Mouse (Mus musculus): ENCODE results near the gene Tcf3.

Tcf3 gene

DNA sequence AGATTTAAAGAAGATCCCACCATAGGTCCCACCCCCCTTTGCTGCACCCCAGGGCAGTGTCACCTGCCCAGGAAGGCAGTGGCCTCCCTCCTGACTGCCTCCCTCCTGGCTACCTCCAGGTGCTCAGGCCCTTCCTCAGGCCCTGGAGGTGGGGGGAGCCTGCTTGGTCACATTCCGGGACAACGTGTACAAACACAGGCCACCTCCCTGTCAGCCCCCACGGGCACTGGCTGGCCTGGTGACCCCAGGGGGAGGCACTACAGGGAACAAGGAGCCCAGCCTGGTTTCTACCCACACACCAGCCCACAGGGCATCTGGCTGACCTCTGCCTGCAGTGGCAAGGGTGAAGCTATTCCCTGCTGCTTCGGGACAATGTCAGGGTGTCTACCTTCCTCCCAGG, 4.5 kb upstream of the Tcf3 start:
- no peak for DNase-seq (ENCODE audit: low spot score)

DNA sequence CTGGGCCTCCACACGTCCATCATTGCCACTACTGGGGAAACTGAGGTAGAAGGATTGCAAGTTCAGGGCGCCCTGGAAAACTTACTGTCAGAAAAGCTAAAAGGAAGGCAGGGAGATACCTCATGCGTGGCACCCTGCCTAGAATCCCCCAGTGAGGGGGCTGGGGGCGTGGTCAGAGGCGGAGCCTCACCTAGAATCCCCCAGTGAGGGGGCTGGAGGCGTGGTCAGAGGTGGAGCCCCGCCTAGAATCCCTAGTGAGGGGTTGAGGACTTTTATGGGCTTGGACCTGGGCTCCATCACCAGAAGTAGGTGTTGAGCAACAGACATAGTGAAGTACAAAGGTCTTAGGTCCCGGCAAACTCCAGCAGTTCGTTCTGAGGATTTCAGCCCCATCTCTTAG, 2.8 kb upstream of the Tcf3 start:
- peak; percentile 29 for DNase-seq (ENCODE audit: low spot score)

DNA sequence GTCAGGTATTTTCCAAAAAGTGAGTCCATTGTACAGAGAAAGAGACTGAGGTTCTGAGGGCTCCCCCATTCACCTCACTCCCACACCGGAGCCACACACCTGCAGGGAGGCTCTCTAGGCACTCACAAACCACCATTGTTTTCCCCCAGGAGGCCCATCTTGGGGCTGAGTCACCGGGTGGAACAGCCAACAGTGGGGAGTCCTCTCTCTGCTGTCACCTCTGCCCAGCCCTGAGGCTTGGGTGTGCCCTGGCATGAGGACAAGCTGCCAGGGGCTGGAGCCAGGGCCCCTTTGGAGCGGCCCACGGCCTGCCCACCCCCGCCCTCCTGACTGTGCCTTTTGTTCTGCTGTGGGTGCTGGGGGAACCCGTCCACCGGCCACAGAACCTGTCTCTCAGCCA, 2.3 kb upstream of the Tcf3 start:
- DNase-seq (ENCODE audit: low spot score): no peak

DNA sequence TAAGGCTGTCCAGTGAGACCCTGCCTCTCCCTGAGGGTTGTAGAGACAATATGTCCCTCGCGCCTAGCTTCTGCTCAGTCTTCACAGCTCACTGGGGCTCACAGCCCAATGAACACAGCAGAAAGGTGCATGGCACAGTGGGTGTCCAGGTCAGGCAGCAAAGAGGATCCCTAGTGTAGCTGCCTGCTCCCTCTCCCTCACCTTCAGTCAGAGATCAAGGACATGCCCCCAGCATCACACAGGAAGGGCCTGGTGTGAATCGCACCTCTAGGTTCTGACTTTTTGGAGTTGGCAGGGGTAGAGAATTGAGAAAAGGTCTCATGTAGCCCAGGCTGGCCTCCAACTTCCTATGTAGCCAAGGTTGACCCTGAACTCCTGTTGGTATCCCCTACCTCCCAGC, 1.4 kb upstream of the Tcf3 start:
- no peak for DNase-seq (ENCODE audit: low spot score)

DNA sequence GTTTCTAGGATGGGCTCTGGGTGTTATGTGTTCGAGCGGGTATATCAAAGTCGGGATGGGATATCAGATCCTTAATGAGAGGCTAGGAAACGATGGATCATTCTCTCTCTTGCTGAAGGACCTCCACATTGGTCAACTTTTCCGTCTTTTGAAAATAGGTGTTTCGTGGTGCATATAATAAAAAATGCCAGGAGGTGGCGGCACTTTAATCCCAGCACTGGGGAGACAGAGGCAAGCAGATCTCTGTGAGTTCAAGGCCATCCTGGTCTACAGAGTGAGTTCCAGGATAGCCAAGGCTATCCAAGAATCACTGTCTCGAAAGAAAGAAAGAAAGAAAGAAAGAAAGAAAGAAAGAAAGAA, 766 bp upstream of the Tcf3 start:
- DNase-seq (ENCODE audit: low spot score): no peak

DNA sequence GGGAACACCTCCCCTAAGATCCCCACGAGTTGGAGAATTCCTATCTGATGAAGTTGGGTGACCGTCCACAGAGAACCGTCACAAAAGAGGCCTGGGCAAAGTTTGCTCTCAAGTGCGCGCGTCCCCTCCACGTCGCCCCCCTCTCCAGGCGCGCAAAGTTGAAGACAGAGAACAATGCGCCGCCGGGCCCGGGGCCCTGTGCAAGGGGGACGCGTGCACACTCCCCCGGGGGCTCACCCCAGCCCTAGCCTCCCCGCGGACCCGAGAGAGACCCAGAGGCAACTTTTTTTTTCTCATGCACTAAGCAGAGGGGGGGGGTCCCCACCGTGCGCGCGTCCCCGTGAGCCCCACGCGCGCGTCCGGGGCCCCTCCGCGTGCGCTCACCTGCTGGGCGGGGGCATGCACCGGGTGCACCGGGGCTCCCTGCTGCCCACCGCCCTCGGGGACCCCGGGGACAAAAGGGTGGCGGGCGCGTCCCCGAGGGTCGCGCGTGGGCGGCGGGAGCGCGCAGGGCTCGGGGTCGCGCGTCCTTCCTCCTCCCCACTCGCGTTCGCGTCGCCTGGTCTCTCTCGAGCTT, 423 bp downstream of the Tcf3 start:
- peak; percentile 45 for DNase-seq (ENCODE audit: low spot score)

DNA sequence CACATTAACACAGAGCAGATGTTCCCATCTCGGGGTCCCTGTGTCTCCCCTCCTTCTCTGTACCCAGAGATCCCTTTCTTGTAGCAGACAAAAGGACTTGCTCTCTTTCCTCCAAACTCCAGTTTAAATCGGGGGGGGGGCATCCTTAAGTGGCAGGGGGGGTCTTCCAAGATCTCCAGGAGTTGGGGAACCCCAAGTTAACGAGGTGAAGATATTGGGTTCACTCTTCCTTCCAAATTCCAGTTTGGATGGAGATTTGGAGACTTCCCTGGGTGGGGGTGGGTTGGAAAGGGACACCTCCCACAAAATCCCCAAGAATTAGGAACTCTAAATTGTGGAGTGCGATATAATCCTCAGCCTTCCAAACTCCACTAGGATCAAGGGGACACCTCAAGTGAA, 1.1 kb downstream of the Tcf3 start:
- DNase-seq (ENCODE audit: low spot score): no peak

DNA sequence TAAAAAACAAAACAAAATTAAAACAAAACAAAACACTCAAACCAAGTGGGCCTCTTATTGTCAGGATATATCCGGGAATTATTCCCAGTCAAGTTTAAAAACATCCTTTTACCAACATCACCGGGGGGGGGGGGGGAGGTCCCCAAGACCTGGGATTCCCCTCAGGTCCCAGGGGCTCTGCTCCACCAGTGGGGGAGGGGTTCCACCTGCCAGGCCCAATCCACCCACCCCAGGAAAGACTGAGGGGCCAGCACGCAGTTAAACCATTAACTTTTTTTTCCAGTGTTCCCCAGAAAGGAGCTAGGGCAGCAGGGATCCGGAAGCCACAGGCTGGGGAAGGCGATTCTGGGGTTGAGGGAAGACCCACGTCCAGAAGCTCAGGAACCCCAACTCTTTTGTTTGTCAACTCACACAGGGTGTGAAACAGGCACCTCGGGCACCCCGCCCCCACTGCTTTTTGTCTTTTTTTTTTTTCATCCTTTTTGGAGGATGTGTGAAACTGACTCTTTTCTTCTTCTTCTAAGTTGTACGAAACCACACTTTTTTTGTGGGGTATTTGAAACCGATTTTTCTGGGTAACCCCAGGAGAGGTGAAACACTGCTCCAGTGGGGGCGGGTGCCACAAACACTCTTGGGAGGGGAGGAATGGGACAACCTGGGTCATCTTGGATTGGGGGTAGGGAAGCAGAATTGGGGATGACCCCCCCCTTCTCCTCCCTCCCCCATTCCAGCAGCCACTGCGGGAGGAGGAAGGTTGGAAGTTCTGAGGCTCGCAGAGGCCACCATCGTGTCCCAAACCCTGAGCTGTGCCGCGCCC, 1.7 kb downstream of the Tcf3 start:
- DNase-seq (ENCODE audit: low spot score): no peak

DNA sequence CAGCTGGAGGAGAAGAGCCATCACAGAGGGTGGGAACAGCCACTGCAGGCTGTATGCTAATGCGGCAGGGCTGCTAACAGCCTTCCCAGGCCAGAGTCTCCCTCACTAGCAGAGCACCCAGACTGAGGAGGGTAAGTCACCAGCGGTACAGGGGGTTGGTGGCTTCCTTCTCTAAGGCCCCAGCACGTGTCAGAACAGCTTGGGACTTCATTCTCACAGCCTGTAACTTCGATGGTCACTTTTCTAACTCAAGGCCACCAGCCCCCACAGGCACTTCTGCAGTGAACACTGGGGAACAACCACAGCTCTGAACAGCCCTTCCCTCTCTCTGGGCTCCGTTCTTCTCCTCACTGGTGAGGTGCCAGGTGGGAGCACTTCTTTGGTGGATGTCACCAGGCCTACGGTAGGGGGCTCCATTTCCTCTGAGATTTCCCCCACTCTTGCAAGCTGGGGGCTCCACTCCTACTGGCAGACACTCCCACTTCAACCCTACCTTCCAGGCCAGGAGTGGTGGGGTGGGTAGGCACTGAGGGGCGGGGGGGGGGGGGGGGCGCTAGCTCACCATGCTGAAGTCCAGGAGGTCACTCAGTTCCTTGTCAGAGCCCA, 3.0 kb downstream of the Tcf3 start:
- DNase-seq (ENCODE audit: low spot score): no peak

DNA sequence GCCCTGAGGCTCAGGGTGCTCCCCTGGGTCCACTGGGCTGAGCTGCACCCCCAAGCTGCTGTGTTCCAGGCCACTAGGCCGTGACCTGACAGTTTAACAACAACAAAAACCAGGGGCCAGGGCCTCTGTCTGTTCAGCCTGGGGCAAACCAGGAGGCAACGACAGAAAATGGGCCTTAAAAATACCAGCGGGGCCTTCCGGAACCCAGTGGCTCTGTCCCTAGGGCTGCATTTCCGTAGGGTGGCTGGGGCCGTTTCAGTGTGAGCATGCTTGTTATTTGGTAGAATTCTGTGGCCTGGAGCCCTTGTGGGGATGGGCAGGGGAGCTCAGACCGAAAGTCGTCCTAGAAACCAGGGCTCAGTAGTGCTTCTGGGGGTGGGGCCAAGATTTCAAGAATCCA, 3.6 kb downstream of the Tcf3 start:
- no peak for DNase-seq (ENCODE audit: low spot score)

DNA sequence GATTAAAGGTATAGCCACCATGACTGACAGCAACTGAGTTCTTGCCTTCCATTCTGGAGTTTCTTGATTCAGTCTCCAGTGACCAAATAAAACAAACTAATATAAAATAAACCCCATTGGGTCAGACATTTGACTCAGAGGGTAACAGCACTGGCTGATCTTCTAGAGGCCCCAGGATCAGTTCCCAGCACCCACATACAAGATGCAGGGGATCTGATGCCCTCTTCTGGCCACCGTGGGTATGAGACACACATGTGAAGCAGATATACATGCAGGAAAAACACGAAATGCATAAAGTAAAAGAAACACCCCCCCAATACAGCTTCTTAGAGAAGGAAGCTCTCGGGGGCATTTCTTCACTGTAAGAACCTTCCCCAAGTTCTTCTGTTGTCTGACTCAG, 8.4 kb downstream of the Tcf3 start:
- no peak for DNase-seq (ENCODE audit: low spot score)

DNA sequence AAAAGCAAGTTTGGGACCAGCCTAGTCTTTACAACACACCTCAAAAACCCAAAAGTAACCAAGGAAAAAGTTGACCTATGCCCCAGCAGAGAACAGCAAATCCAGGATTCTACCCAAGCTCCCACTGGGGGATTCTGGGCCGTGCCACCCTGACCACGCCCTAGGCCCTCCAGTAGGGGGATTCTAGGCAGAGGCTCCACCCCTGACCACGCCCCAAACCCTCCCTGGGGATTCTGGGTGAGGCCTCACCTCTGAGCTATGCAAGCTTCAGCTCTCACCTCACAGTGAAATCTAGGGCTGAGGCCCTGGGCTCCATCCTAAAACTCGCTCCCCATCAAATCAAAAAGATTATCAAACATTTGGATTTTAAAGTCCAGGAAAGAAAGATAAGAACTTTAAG, 9.9 kb downstream of the Tcf3 start:
- DNase-seq (ENCODE audit: low spot score): no peak

DNA sequence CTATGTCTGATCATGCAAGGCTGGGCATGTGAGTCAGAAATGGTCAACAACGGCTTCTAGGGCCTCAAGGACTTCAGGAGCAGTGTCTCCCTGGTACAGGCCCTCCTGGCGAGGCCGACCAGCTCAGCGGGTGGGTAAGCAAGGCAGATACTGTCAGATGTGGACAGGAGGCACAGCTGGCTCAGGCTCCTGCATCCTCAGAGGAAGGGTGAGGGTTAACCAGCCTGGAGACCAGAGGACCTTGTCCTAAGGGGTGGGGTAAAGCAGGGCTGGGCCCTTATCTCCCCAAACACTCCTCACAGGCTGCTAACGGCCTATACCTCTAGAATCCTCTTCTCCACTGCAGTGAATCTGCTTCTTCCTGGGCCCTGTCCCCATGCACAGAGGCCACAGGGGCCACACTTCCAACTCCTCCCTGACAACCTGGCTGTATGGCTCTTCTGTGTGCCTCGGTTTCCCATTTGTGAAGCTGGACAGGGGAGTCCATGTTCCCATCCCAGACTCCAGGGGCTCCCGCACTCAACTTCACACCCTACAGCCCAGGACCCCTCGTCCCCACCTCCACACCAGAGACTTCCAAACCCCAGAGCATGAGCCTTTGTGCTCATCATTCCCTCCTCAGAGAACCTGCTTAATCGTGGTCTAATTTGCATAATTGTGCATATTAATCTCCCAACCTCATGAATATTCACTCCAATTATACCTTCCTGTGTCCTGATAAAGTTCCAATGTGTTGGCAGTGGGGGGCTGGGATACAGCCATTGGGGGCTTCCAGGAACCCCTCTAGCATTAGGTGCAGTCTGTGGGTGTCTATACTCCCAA, 11.6 kb downstream of the Tcf3 start:
- no peak for DNase-seq (ENCODE audit: low spot score)

DNA sequence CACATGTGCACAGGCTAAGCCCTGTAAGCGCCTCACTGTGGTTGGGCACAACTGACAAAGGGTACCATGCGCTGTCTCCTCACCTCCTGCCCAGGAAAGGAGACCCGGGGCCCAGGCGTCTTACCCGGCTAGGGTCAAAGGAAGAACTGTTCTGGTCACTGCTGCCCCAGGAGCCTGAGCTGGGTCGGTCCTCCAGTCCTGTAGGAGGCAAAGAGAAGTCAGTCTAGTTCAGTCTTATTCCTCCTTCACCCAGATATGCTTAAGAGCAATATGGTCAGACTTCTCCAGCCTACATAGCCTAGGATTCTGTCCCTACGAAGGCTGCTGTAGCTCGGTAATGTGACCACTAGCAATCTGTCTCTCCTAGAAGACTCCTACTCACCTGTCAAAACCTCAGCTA, 12.2 kb downstream of the Tcf3 start:
- no peak for DNase-seq (ENCODE audit: low spot score)

DNA sequence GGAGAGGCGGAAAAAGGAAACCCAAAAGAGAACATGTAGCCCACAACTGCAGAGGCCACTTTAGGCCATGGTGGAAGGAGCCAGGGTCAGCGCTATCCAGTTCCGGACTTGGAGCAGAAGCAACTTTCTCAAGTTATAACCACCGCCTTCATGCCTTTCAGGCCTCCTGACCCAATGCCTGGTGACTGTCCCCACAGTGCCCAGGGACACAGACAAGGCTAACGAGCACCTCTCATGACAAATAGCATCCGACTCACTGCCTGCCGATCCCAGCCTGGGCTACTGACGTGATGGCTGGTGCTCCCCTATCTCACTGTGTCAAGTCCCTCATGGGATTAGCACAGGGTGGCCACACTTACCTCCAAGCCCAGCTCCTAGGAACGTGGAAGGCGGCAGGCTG, 12.7 kb downstream of the Tcf3 start:
- DNase-seq (ENCODE audit: low spot score): no peak

DNA sequence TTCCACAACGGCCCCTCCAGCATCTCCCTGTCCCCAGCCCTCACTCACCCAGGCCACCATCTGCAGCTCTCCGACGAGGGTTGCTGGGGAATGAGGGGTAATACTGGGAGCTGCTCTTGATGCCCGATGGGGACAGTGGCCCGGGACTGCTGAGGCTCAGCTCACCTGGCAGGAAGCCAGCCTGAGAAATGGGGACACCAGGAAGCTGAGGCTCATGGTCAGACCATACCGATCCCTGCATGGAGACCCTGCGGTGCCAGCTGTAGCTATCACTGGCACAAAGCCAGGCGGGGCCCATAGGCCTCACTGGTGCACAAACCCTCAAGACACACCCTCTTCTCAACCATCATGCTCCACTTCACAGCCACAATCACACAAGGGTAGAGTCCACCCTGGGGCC, 14.0 kb downstream of the Tcf3 start:
- no peak for DNase-seq (ENCODE audit: low spot score)

DNA sequence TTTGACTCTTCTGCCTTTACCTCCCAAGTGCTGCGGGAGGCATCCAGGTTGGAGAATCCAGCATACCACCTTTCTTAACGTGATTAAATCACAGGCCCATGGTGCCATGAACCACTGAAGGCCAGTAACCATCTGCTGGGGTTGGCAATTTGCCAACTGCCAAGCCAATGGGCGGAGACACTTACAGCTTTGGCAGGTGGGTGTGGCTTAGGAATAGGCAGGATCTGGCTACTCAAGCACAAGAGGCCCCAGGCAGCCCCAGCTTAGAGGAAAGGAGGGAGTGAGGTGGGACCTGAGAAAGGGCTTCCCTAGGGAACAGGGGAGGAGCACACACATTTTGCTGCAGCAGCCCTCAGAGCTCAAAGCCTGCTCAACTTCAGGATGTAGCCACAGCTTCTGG, 15.1 kb downstream of the Tcf3 start:
- DNase-seq (ENCODE audit: low spot score): no peak

DNA sequence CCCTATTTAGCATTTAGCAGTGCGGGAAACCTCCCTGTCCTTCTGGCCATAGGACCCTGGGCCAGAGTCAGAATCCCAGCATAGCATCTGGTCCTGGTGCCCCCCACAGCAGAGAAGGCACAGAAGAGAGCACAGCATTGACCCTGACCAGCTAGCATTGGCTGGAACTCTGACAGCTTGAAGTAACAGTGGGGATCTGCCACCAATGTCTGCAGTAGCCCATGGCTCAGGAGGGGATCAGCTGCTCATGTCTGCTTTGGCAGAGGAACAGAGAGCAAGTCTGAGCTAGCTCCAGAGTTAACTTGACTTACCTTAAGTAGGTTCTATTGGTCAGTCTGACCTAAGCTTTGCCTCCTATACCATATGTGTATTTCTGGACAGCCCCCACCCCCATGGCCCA, 15.6 kb downstream of the Tcf3 start:
- DNase-seq (ENCODE audit: low spot score): no peak

DNA sequence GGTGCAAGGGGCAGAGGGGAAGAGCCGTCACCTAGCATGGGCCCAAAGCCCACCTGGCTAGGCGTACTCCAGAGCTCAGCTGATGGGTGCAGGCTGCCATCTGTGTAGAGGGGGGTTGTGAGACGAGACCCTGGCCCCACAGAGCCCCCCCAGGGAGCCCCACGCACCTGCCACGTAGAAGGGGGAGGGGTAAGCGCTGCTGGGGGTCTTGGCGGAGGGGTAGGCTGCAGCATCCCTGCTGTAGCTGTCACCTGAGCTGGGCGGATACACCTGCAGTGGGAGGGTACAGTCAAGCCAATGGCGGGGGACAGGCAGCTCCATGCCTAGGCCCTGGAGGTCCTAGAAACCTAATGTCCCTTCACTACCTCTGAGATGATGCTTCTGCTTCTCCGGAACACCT, 16.1 kb downstream of the Tcf3 start:
- no peak for DNase-seq (ENCODE audit: low spot score)

DNA sequence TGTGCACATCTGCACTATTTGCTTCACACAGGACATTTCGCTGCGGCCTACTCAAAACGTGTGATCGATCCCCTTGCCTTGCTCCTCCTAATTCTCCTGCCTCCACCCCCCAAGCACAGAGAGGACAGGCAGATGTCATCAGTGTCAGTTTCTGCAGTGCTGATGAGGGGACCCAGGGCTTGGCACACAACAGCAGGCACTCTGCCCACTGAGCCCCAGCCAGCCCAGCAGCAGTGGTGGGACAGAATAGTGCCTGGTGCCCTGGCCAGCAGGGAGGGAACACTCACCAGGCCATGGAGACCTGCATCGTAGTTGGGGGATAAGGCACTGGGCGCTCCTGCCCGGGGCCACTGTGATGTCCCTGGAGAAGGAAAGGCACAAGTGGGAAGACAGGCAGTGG, 17.9 kb downstream of the Tcf3 start:
- DNase-seq (ENCODE audit: low spot score): no peak

DNA sequence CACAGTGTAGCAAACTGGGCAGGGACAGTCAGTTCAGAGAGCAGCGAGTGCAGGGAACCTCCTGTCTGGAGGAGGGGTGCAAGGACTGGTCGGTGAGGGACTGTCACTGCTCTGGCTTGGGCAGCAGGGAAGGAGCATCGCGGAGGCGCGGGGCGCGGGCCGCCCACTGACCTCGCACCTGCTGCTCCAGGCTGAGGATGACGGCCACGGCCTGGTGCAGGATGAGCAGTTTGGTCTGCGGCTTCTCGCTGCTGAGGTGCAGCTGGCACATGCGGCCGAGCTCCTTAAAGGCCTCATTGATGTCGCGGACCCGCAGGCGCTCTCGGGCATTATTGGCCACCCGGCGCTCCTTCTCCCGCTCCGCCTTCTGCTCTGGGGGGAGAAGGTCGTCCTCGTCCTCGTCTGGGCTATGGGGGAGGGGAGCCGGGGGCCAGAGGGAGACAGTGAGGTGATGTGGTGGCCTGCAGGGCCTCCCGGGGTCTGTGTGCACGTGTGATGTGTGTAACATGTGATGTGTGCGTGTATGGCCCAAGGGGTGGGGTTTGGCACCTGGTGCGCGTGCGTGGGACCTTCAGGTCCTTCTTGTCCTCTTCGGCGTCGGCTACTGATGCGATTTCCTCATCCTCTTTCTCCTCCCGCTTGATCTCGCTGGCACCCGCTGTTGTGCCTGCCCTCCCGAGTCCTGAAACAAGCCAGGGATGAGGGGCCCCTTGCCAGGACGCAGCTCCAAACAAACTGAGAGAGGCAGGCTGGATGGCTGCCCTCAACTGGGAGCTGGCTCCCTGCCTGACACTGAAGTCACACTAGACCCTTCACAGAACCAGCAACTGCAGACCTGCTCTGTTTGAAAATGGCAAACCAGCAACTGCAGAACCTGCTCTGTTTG, 20.5 kb downstream of the Tcf3 start:
- no peak for DNase-seq (ENCODE audit: low spot score)

DNA sequence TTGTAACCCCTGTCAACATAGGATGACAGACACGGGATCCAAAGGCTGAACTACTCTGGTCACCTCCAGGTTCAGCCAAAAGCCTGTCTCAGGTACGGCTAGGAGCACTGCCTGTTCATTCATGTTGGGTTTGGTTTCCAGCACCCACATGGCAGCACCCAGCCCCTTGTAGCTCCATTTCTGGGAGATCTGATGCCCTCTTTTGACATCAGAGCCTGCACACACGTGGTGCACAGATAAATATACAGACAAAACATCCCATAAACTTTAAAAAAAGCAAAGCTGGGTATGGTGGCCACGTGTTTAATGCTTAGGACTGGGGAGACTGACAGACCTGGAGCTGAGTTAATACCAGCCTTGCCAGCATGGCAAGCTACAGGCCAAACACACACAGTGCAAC, 25.5 kb downstream of the Tcf3 start:
- no peak for DNase-seq (ENCODE audit: low spot score)

Measured in ovary, postnatal 10 days (tissue).